Mouse (Mus musculus) myocyte (in vitro differentiated cells): ENCODE data around the gene Gm20671. TPM values are rescaled to one million over a fixed set of nuclear protein-coding genes. Genes with fewer than 3 reads are reported as not detected.

Source experiments
- H3K27me3 ChIP-seq: one replicate; pipeline ENCODE4 v1.6.1; 2011; ENCODE audit not compliant: control insufficient read depth, insufficient read depth, insufficient read length
- H3K36me3 ChIP-seq: one replicate; pipeline ENCODE4 v1.6.1; 2011; ENCODE audit not compliant: control insufficient read depth, insufficient read depth
- H3K4me2 ChIP-seq: one replicate; pipeline ENCODE4 v1.6.1; 2011; ENCODE audit warnings: low read depth, control low read depth
- H3K4me3 ChIP-seq: one replicate; pipeline ENCODE4 v1.5.1; 2011; ENCODE audit warnings: mild to moderate bottlenecking, control low read depth, moderate library complexity
- H3K79me2 ChIP-seq: one replicate; pipeline ENCODE4 v1.6.1; 2011; ENCODE audit not compliant: control insufficient read depth, insufficient read depth
- H3ac ChIP-seq: one replicate; pipeline ENCODE4 v1.6.1; 2011; ENCODE audit not compliant: control insufficient read depth, insufficient read length
- CEBPB ChIP-seq: IDR thresholded peaks from 2 replicates; pipeline ENCODE4 v1.6.1; 2011; ENCODE audit warnings: mild to moderate bottlenecking, moderate library complexity; ENCODE audit not compliant: poor library complexity, insufficient read depth, severe bottlenecking
- E2F4 ChIP-seq: IDR thresholded peaks from one replicate; pipeline ENCODE4 v1.6.1; 2011; ENCODE audit warnings: mild to moderate bottlenecking, control low read depth, moderate library complexity; ENCODE audit not compliant: insufficient read depth
- MAX ChIP-seq: IDR thresholded peaks from one replicate; pipeline ENCODE4 v1.6.1; 2011; ENCODE audit warnings: low read depth, mild to moderate bottlenecking, control low read depth
- MYOD1 ChIP-seq, 3 experiments: IDR thresholded peaks; one replicate each; pipeline ENCODE4 v1.6.1; 2011; ENCODE audit warnings: control low read depth in 2 of 3, low read depth in 2 of 3, mild to moderate bottlenecking in 2 of 3, moderate library complexity in 1 of 3; ENCODE audit not compliant: insufficient read length in 2 of 3, control insufficient read depth in 1 of 3
- MYOG ChIP-seq, 3 experiments: IDR thresholded peaks; one replicate each; pipeline ENCODE4 v1.6.1; 2011; ENCODE audit warnings: control low read depth in 2 of 3, low read depth in 2 of 3, mild to moderate bottlenecking in 2 of 3; ENCODE audit not compliant: insufficient read length in 2 of 3, control insufficient read depth in 1 of 3, insufficient read depth in 1 of 3
- POLR2A ChIP-seq: IDR thresholded peaks from one replicate; pipeline ENCODE4 v1.6.1; 2011; ENCODE audit warnings: low read depth, mild to moderate bottlenecking, control low read depth, moderate library complexity; ENCODE audit not compliant: insufficient read length
- POLR2AphosphoS2 ChIP-seq: IDR thresholded peaks from one replicate; pipeline ENCODE4 v1.6.1; 2011; ENCODE audit warnings: low read depth, control low read depth; ENCODE audit not compliant: insufficient read length
- REST ChIP-seq: IDR thresholded peaks from one replicate; pipeline ENCODE4 v1.6.1; 2011; ENCODE audit warnings: mild to moderate bottlenecking, control low read depth, moderate library complexity; ENCODE audit not compliant: insufficient read depth, insufficient read length
- SRF ChIP-seq: IDR thresholded peaks from one replicate; pipeline ENCODE4 v1.6.1; 2011; ENCODE audit warnings: low read depth; ENCODE audit not compliant: control insufficient read depth, insufficient read length
- TCF12 ChIP-seq: IDR thresholded peaks from one replicate; pipeline ENCODE4 v1.6.1; 2011; ENCODE audit warnings: mild to moderate bottlenecking, control low read depth; ENCODE audit not compliant: poor library complexity, insufficient read depth, severe bottlenecking
- TCF3 ChIP-seq: IDR thresholded peaks from one replicate; pipeline ENCODE4 v1.6.1; 2011; ENCODE audit warnings: low read depth, control low read depth; ENCODE audit not compliant: insufficient read length
- USF1 ChIP-seq: IDR thresholded peaks from one replicate; pipeline ENCODE4 v1.6.1; 2011; ENCODE audit warnings: low read depth, mild to moderate bottlenecking, control low read depth, moderate library complexity
- polyA plus RNA-seq: library from polyadenylated mRNA; unstranded; fragments of >200 nt; fragmentation: generic; extraction: Trizol; gene quantifications from one replicate; pipeline ENCODE4 v1.2.1, GENCODE M21; 2012; ENCODE audit warnings: missing spikeins

Gm20671 gene
- polyA plus RNA-seq, 1 experiment: not detected

- H3K27me3 ChIP-seq: no peaks in the 10 kb centered on the region
- peak within 1 kb of the TSS; percentile 58 for H3K4me3 ChIP-seq
- H3ac ChIP-seq: peak within 1 kb of the TSS; percentile 10
- TF ChIP-seq MYOG (IDR thresholded peaks at IDR 0.05; ENCODE audit: control insufficient read depth in 1 of 3, insufficient read depth in 1 of 3, insufficient read length in 2 of 3, low read depth in 2 of 3) (peak in 1 of 3 experiments; percentile 30), USF1 (no peak), MYOD1 (IDR thresholded peaks at IDR 0.05; ENCODE audit: control insufficient read depth in 1 of 3, insufficient read length in 2 of 3, low read depth in 2 of 3) (peak in 1 of 3 experiments; percentile 24), POLR2AphosphoS2 (peak; percentile 96), SRF (no peak), POLR2A (peak; percentile 98)
- H3K4me2 ChIP-seq: peak within 1 kb of the TSS; percentile 98
- H3K79me2 ChIP-seq: no peaks in the 10 kb centered on the region
- no peaks in the 10 kb centered on the region for H3K36me3 ChIP-seq
Measured at GRCm38 (mm10) chr5:32785313-32785915, 41.5 kb downstream of the Gm20671 start, which contains the start of gene Pisd. Pisd (minus strand) TSS chr5:32785646.

GRCm38 (mm10) chr5:32784726-32785125 lies 42.2 kb downstream of the Gm20671 start:
- Histone ChIP-seq H3K27me3 (no peaks in the 10 kb centered on the region), H3ac (peak overlapping the region; percentile 10), H3K4me3 (peak overlapping the region; percentile 58), H3K36me3 (no peaks in the 10 kb centered on the region), H3K4me2 (peak overlapping the region; percentile 94), H3K79me2 (no peaks in the 10 kb centered on the region)
- TF ChIP-seq SRF: no peak
- no peak for TF ChIP-seq MYOG (IDR thresholded peaks at IDR 0.05; ENCODE audit: control insufficient read depth in 1 of 3, insufficient read depth in 1 of 3, insufficient read length in 2 of 3, low read depth in 2 of 3)
- no peak for TF ChIP-seq MYOD1 (IDR thresholded peaks at IDR 0.05; ENCODE audit: control insufficient read depth in 1 of 3, insufficient read length in 2 of 3, low read depth in 2 of 3)
- no peak for TF ChIP-seq TCF3
- no peak for TF ChIP-seq REST
- TF ChIP-seq POLR2AphosphoS2: no peak
- TF ChIP-seq MAX: no peak
- no peak for TF ChIP-seq CEBPB
- TF ChIP-seq E2F4: no peak
- no peak for TF ChIP-seq TCF12
- no peak for TF ChIP-seq POLR2A
- TF ChIP-seq USF1: no peak

GRCm38 (mm10) chr5:32781596-32781995 lies 45.3 kb downstream of the Gm20671 start:
- H3K79me2 ChIP-seq: no peaks in the 10 kb centered on the region
- H3K4me3 ChIP-seq: no peak overlapping the region
- TF ChIP-seq TCF12 (no peak), E2F4 (no peak), MYOD1 (IDR thresholded peaks at IDR 0.05; ENCODE audit: control insufficient read depth in 1 of 3, insufficient read length in 2 of 3, low read depth in 2 of 3) (no peak), REST (no peak), POLR2AphosphoS2 (no peak), TCF3 (no peak), POLR2A (no peak), MAX (no peak), USF1 (no peak), CEBPB (no peak), MYOG (IDR thresholded peaks at IDR 0.05; ENCODE audit: control insufficient read depth in 1 of 3, insufficient read depth in 1 of 3, insufficient read length in 2 of 3, low read depth in 2 of 3) (no peak)
- H3K27me3 ChIP-seq: no peaks in the 10 kb centered on the region
- no peak overlapping the region for H3ac ChIP-seq
- H3K4me2 ChIP-seq: no peak overlapping the region
- no peaks in the 10 kb centered on the region for H3K36me3 ChIP-seq

- Histone ChIP-seq H3K27me3 (no peaks in the 10 kb centered on the region), H3K4me3 (no peak overlapping the region), H3K4me2 (no peak overlapping the region), H3K79me2 (no peaks in the 10 kb centered on the region), H3K36me3 (no peaks in the 10 kb centered on the region), H3ac (no peak overlapping the region)
- TF ChIP-seq USF1: no peak
- no peak for TF ChIP-seq POLR2A
- TF ChIP-seq TCF12: no peak
- TF ChIP-seq E2F4: no peak
- no peak for TF ChIP-seq MAX
- TF ChIP-seq TCF3: no peak
- no peak for TF ChIP-seq REST
- TF ChIP-seq MYOD1 (IDR thresholded peaks at IDR 0.05; ENCODE audit: control insufficient read depth in 1 of 3, insufficient read length in 2 of 3, low read depth in 2 of 3): no peak
- no peak for TF ChIP-seq SRF
- no peak for TF ChIP-seq POLR2AphosphoS2
Measured at GRCm38 (mm10) chr5:32778168-32778567, 48.7 kb downstream of the Gm20671 start.

GRCm38 (mm10) chr5:32772361-32772760 lies 54.5 kb downstream of the Gm20671 start:
- no peak overlapping the region for H3K4me3 ChIP-seq
- H3ac ChIP-seq: no peak overlapping the region
- no peak overlapping the region for H3K4me2 ChIP-seq
- no peaks in the 10 kb centered on the region for H3K79me2 ChIP-seq
- TF ChIP-seq MYOD1 (IDR thresholded peaks at IDR 0.05; ENCODE audit: control insufficient read depth in 1 of 3, insufficient read length in 2 of 3, low read depth in 2 of 3) (no peak), SRF (no peak), MYOG (IDR thresholded peaks at IDR 0.05; ENCODE audit: control insufficient read depth in 1 of 3, insufficient read depth in 1 of 3, insufficient read length in 2 of 3, low read depth in 2 of 3) (no peak), POLR2A (no peak), CEBPB (no peak)
- H3K36me3 ChIP-seq: peaks cover 5% of the 10 kb centered on the region
- H3K27me3 ChIP-seq: no peaks in the 10 kb centered on the region
